Mouse (Mus musculus): ENCODE measurements around the gene Pabpn1.

Gene Pabpn1

GRCm38 (mm10) chr14:54892200-54892599, at the start of gene Pabpn1:
Gene Pabpn1, plus strand, starts transcription at chr14:54892500.
- no peak for DNase-seq (ENCODE audit: low read depth, low spot score)

DNA sequence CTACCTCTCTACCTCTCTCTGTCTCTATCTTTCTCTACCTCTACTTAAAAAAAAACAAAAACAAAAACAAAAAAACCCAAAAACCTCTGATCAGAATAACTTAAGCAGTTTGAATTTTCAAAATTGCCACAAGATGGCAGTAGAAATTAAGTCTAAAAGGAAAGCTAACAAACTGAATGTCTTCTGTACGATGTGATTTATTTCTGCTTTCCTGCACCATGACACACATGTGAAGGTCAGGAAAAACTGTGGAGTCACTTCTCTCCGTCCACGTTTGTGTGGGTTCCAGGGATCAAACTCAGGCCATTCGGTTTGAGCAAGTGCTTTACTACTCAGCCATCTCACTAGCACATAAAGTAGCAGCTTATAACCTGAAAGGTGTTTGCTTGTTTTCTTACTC, 48.8 kb upstream of the Pabpn1 start:
- peak; percentile 68 for DNase-seq (ENCODE audit: low read depth, low spot score)

GRCm38 (mm10) chr14:54855726-54856125, 36.6 kb upstream of the Pabpn1 start:
- DNase-seq (ENCODE audit: low read depth, low spot score): no peak

DNA sequence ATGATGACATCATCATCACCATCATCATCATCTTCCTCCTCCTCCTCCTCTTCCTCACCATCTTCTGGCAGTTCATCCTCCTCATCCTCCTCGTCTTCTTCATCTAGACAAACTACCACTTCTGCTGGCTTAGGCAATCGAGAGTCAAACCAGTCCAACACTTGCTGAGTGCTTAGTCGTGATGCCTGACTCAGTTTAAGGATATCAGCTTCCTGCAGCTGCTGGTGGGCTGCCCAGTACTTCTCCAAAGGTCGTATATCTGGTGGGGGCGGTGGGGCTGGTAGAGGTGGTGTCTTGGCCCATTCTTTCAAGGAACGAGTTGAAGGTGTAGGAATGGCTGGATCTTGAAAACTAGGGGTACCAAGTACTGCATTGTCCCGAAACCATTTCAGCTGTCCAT, 35.6 kb upstream of the Pabpn1 start:
- no peak for DNase-seq (ENCODE audit: low read depth, low spot score)

- no peak for DNase-seq (ENCODE audit: low read depth, low spot score)
Observed at GRCm38 (mm10) chr14:54857891-54858290, 34.4 kb upstream of the Pabpn1 start.

- peak; percentile 70 for DNase-seq (ENCODE audit: low read depth, low spot score)
Observed at GRCm38 (mm10) chr14:54860511-54860910, 31.8 kb upstream of the Pabpn1 start.

GRCm38 (mm10) chr14:54863501-54864312, 28.6 kb upstream of the Pabpn1 start:
- DNase-seq (ENCODE audit: low read depth, low spot score): peak; percentile 86

GRCm38 (mm10) chr14:54864313-54865036, 27.8 kb upstream of the Pabpn1 start:
- peak; percentile 49 for DNase-seq (ENCODE audit: low read depth, low spot score)

DNA sequence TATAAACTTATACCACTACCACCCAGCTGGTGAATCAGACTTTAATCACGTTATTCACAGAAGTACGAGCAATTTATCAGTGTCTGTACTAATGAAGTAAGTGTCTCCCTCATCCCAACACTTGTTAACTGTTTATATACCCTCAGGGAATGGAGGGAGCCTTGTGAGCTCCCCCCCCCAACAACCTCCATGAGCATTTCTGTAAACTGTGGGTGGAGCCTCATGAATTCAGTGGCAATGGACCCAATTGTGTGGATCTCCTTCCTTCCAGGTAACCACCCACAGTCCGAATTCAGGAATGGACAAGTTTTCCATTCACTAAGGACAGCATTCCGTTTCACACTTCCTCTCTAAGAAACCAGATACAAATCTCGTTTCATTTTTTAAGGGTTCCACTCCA, 26.7 kb upstream of the Pabpn1 start:
- DNase-seq (ENCODE audit: low read depth, low spot score): no peak

GRCm38 (mm10) chr14:54866268-54866667, 26.0 kb upstream of the Pabpn1 start:
- no peak for DNase-seq (ENCODE audit: low read depth, low spot score)

- DNase-seq (ENCODE audit: low read depth, low spot score): no peak
Observed at GRCm38 (mm10) chr14:54866936-54867335, 25.4 kb upstream of the Pabpn1 start.

- no peak for DNase-seq (ENCODE audit: low read depth, low spot score)
Observed at GRCm38 (mm10) chr14:54868026-54868425, 24.3 kb upstream of the Pabpn1 start.

- DNase-seq (ENCODE audit: low read depth, low spot score): no peak
Observed at GRCm38 (mm10) chr14:54870861-54871260, 21.4 kb upstream of the Pabpn1 start, which contains the start of gene Homez. Gene Homez, minus strand, starts transcription at chr14:54870961.

DNA sequence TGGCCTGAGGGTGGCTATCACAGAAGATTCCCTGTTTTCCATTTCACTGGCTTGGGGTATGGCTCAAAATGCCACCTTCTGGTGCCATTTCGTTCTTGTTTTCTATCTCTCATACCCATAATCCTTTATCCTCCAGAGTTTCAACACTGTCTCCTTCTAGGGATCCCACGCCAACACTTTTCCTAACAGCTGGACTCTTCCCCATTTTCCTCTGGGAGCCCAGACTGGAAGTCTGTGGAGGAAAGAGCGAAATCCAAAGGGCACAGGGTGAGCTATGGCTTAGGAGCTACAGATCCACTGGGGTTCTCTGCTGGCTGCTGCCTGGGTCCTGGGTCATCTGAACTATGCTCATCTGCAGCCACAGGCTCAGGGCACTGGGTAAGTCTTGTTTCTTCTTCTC, 18.1 kb upstream of the Pabpn1 start:
- DNase-seq (ENCODE audit: low read depth, low spot score): no peak

DNA sequence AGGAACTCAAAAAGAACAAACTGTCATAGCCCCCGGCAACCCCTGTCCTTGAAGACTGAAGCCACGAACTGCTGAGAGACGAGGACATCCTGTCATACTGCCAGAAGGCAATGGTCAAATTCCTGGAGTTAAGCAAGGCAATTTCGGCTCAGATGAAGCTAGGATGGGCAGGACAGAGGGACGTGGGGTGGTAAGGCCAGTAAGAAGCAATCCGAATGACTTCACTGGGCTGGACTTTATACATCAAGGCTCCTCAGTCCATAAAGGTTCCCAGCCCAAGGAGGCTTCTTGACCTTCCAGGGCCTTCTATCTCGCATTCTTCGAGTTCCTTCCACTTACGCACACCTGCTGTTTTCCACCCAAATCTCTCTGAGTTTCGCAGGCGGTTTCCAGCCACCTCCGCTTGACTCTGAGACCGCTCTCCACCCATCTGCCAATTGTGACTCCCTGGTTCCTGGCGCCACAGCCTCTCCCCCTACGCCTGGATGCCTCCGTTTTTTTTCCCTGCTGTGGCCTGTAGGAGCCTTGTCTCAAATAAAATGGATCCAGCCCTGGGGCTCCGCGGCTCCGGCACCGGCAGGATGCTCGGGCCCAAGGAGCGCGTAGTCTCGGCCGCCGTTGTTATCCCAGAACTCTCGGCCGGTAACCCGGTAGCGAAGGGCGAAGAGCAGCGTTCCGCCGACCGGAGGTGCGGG, 16.3 kb upstream of the Pabpn1 start:
- DNase-seq (ENCODE audit: low read depth, low spot score): peak; percentile 21

DNA sequence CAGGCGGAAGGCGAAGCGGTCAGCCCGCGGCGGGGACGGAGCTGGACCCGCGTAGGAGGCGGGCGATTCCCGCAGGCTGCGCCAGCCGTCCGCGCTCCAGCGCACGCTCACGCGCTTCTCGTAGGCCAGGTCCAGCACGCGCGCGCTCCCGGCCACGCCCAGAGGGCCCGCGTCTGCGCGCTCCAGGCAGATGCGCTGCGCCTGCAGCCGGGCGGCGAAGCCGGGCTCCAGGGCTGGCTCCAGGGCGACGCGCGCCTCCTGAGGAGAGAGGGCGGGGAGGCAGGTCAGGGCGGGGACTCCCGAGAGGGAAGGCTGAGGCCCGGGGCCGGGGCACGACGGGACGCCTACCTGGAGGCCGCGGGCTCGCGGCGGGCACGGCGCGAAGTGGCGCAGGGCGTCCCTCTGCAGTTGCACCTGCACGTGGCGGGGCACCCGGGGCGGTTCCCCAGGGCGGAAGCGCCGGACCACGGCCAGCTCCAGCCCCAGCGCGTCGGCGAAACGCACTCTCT, 15.7 kb upstream of the Pabpn1 start:
- peak; percentile 71 for DNase-seq (ENCODE audit: low read depth, low spot score)

GRCm38 (mm10) chr14:54877048-54877715, 15.1 kb upstream of the Pabpn1 start, which contains the start of gene Ppp1r3e:
Gene Ppp1r3e, minus strand, starts transcription at chr14:54877550.
- DNase-seq (ENCODE audit: low read depth, low spot score): peak; percentile 26

- peak; percentile 89 for DNase-seq (ENCODE audit: low read depth, low spot score)
Observed at GRCm38 (mm10) chr14:54883154-54884021, 8.9 kb upstream of the Pabpn1 start, which contains the start of the genes Bcl2l2 and Gm20521. Gene Bcl2l2, plus strand, starts transcription at chr14:54883377. Gene Gm20521, plus strand, starts transcription at chr14:54883441.

DNA sequence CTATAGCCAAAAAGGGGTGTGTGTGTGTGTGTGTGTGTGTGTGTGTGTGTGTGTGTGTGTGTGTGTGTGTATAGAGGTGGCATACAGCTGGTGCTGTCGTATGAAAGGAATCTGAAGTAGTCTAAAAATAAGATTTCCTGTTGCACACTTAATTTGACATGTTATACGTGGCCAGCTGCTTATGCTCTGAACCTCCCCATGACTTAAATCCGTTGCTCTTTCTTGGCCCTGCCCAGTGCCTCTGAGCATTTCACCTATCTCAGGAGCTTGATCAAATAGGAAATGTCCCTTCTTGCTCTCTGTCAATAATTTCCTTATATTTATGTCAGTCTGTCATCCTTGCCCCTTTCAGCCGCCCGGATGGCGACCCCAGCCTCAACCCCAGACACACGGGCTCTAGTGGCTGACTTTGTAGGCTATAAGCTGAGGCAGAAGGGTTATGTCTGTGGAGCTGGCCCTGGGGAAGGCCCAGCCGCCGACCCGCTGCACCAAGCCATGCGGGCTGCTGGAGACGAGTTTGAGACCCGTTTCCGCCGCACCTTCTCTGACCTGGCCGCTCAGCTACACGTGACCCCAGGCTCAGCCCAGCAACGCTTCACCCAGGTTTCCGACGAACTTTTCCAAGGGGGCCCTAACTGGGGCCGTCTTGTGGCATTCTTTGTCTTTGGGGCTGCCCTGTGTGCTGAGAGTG, 8.1 kb upstream of the Pabpn1 start:
- no peak for DNase-seq (ENCODE audit: low read depth, low spot score)

DNA sequence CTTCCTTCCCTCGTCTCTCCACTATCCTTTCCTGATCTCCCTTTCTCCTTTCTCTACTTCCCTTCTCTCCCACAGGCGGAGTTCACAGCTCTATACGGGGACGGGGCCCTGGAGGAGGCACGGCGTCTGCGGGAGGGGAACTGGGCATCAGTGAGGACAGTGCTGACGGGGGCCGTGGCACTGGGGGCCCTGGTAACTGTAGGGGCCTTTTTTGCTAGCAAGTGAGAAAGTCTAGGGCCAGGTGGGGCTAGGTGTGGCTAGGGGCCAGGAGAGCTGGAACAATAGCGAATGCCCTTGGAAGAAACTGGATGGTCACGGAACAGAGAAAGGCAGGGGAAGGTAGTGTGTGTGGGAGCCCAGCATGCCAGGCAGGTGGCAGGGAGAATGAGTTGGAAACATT, 7.0 kb upstream of the Pabpn1 start:
- DNase-seq (ENCODE audit: low read depth, low spot score): no peak

All from 3T3-L1 (cell line).